Mouse (Mus musculus): ENCODE measurements around the gene Fam161b.
A peak's percentile ranks its signal among the peaks of the same experiment; 100 is the strongest.

- TF ChIP-seq CTCF (IDR thresholded peaks at IDR 0.05) (no peak), POLR2A (IDR thresholded peaks at IDR 0.05; ENCODE audit: insufficient read depth, low read depth, low read length) (no peak), EP300 (IDR thresholded peaks at IDR 0.05; ENCODE audit: insufficient read depth, low read depth, low read length) (0 out of 2 replicates have a peak, but pooled peaks have one; percentile 29)
Observed at GRCm38 (mm10) chr12:84384644-84385081, 23.0 kb upstream of the Fam161b start.
